Mouse (Mus musculus) stomach, postnatal 0 days (tissue): ENCODE measurements at regions not wholly inside any gene's neighbourhood (a gene's known extent, or its start where the extent isn't known, plus 50 kb on each side); places are given as distances from the start of the nearest gene placed in this dataset.

ENCODE experiments used
- CTCF ChIP-seq: IDR thresholded peaks from 2 replicates; pipeline ENCODE4 v1.5.1; 2016; ENCODE audit warnings: antibody characterized with exemption, low read depth, mild to moderate bottlenecking, moderate library complexity
- EP300 ChIP-seq: optimal IDR thresholded peaks from 2 replicates; pipeline ENCODE3; 2016; ENCODE audit warnings: antibody characterized with exemption

DNA sequence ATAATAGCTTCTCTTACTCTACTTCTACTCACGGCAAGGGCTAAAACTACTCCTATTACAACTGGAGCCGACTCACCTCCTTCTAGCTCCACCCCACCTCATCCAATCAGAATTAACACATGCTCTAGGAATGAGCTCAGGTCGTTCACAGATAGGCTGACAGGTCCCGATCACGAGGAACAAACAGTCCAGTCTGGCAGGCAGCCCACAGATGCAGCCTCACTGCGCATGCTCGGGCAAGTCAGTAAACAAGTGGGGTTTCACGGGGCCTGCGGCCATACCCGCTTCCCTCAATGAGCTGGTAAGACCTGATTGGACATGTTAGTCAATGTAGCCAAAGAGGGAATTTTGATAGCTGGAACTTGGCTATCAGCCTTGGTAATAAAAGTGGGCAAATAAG lies 388.0 kb upstream of the Ppp6c start:
- TF ChIP-seq CTCF: no peak
- TF ChIP-seq EP300: no peak
